Mouse (Mus musculus) C2C12 (cell line): Measurements from ENCODE around the gene Kdm4a.

Experiments used
- CEBPB ChIP-seq: IDR thresholded peaks from one replicate; pipeline ENCODE4 v1.6.1; 2011; ENCODE audit warnings: low read depth, mild to moderate bottlenecking, control low read depth, moderate library complexity
- CTCF ChIP-seq: IDR thresholded peaks from one replicate; pipeline ENCODE4 v1.5.1; 2011; ENCODE audit not compliant: control insufficient read depth, insufficient read depth, insufficient read length
- FOSL1 ChIP-seq: IDR thresholded peaks from one replicate; pipeline ENCODE4 v1.8.0; 2011; ENCODE audit warnings: mild to moderate bottlenecking, low read length; ENCODE audit not compliant: poor library complexity, insufficient read depth, severe bottlenecking
- MAX ChIP-seq: IDR thresholded peaks from one replicate; pipeline ENCODE4 v1.6.1; 2011; ENCODE audit warnings: mild to moderate bottlenecking, control low read depth
- MYOG ChIP-seq: IDR thresholded peaks from one replicate; pipeline ENCODE4 v1.6.1; 2011; ENCODE audit not compliant: control insufficient read depth, insufficient read length; ENCODE audit errors: extremely low read depth
- USF1 ChIP-seq: IDR thresholded peaks from one replicate; pipeline ENCODE4 v1.6.1; 2011; ENCODE audit warnings: low read depth, mild to moderate bottlenecking, control low read depth, moderate library complexity

DNA sequence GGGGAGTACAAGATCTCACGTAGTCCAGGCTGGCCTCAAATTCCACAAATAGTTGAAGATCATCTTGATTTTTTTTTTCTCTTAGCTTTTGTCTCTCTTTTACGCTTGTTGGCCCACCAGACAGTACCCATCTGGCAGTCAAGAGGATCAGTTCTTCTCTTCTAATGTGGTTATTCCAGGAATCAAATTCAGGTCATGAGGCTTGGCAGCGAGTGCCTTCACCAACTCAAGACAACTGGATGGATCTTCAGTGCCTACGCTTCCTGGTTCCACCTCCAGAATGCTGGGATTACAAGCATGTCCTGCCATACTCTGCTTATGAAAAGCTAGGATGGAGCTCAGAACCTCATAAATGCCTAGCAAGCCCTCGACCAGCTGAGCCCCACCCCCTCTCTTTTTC is 48.5 kb downstream of the Kdm4a start:
- TF ChIP-seq CTCF (no peak), MAX (no peak), FOSL1 (no peak), USF1 (no peak), CEBPB (no peak), MYOG (no peak)
